Mouse (Mus musculus) cerebellum, adult (tissue): Measurements from ENCODE around the gene Dhrs9.
"Not testable (repeated sequence)": the region's sequence is repeated elsewhere in the genome, so short reads cannot be mapped to it uniquely, and the experiment has no call there.

Experiments
- ATAC-seq: cut with Nextera tagmentation; 2 replicates; pipeline ENCODE4 v1.9.2; 2017; ENCODE audit warnings: mild to moderate bottlenecking, moderate library complexity, mixed read lengths; ENCODE audit not compliant: insufficient number of reproducible peaks, low FRiP score, low TSS enrichment

The Dhrs9 gene

DNA sequence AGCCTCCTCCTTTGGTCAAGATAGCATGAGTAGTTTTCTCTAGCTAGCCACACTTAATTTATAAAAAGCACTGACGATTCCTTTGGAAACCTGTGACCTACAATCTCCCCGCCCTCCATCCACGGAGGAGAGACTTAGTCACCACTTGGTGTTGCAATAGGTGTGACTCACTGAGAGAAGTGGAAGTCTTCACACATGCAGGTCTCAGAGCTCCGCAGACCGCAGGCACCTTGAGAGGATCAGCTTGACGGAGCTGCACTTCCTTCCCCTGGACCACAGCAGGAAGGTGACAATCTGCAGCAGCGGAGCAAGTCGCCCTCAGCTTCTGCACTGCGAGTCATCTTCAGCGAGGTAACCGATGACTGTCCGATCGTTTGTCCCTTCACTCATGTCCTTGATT is at the start of gene Dhrs9:
TSS of gene Dhrs9 (plus strand) at position 165 of the 400 bp plus-strand sequence.
- no peak for ATAC-seq

DNA sequence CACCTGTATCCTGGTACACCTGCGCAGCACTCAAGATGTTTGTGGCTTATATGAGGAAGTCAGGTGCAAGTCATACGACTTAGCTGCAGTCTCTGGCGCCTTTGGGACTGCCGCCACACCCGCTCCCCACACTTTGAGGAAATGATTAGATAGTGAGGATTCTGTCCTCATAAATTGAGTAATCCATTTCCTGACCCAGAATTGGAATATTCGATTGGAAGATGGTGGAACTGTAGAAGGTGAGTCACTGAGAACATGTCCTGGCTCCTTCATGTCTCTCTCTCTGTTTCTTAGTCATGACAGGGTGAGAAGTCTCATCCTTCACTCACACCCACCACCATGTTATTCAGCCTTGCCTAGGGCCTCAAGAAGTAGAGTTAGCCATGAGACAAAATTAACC is 48.7 kb upstream of the Dhrs9 start:
- ATAC-seq: not testable (repeated sequence)

DNA sequence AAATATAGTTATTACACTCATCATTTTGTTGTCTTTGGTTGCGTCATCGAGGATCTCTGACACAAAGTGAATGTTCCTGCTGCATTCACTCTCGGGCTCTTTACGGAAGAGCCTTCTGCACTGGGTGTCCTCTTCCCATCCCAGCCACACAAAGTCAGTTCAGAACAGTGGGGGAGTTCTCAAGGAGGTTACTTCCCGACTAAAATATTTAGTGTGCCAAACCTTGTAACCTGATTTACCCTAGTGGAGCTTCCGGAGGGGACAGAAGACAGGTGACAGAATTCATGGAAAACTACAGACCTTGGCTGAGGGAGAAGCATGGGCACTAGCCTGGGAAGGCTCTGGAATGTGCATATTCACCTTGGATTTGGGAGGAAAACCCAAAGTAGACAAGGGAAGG is 38.7 kb upstream of the Dhrs9 start:
- no peak for ATAC-seq

DNA sequence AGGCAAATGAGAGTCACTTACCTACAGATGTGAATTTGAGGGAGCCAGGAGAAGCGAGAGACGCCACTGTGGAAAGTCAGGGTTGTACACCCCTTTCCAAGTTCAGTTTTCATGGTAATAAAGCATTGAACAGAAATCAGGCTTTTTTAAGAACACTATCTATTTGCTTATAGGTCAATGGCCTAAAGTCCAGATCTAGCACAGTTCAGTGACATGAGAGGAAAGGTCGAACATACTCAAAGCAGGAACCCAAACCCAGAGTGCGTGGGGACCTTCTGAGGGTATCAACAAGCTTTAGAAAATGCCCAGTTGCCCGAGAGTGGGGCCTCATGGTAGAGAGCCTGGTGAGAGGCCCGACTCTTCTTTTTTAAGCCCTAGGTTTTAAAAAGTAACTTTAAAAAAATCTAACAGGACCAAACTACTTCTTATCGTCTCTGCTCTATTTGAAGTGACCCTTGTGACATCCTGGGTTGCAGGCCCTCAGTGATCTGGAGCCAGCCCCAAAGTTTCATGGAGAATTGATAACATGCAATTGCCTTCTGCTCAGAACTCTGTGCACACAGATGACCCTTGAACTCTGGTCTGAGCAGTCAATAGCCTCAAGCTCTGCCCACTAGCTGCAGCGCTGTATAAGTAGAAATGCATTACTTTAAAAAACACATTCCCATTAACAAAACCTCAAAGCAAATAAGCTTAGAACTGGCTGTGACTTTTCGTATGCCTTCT is 37.6 kb upstream of the Dhrs9 start, which contains the start of gene Abcb11:
TSS of gene Abcb11 (minus strand) at position 121 of the 726 bp plus-strand sequence.
- ATAC-seq: no peak

DNA sequence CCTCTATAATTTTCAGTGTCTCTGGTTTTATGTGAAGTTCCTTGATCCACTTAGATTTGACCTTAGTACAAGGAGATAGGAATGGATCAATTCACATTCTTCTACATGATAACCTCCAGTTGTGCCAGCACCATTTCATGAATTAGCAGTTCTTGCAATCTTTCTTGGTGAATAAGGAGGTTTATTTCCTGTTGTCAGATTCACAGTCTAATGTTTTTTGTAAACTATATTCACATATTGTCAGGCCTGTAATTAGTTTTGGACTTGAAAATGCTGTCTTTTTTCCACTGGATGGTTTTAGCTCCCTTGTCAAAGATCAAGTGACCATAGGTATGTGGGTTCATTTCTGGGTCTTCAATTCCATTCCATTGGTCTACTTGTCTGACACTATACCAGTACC is 24.8 kb upstream of the Dhrs9 start:
- ATAC-seq: peak; percentile 100

DNA sequence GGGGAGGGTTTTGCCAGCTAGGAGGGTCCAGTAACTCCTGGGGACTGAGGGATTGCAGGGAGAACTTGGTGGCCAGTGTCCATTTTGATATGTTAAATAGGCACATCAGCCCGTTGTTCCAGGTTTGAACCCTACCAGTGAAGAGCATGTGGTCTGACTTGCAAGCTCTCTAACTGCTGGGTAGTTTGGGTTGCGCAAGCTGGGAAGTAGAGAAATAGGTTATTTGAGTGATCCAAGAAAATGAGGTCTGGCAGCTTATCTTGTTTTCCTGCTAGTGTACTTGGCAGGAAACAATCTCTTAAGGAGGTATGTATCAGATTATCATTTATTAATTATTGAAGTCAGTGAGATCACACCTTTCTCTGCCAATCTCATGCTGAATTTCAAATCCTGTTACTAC is 15.4 kb upstream of the Dhrs9 start:
- no peak for ATAC-seq

DNA sequence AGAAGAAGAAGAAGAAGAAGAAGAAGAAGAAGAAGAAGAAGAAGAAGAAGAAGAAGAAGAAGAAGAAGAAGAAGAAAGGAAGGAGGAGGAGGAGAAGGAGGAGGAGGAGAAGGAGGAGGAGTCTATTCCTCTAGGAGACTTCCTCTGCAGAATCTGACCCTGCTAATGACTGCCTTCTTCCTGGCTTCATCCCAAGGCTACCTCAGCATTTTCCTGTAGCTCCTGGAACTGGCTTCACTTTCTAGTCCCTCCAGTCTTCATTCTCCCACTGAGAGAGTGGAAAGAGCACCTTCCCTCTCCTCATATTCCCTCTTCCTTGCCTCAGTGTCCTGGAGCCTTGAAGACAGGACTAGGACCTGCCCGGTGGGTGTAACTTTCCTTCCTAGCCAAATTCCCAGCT is 15.0 kb upstream of the Dhrs9 start:
- no peak for ATAC-seq

DNA sequence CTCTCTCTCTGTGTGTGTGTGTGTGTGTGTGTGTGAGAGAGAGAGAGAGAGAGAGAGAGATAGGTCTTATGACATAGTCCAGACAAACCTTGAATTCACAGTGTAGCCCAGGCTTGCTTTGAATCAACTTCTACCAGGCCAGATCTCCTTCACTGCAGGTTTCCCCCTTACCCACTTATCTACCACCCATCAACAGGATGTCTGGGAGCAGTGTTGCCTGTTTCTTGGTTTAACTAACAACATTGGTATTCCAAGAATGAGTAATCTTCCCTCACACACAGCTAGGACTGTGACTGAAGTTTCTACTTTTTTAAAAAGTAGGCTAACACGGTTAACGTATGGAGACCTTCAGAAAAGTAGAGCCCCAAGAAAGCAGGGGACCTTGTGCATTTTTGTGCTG is 3.5 kb upstream of the Dhrs9 start:
- no peak for ATAC-seq

DNA sequence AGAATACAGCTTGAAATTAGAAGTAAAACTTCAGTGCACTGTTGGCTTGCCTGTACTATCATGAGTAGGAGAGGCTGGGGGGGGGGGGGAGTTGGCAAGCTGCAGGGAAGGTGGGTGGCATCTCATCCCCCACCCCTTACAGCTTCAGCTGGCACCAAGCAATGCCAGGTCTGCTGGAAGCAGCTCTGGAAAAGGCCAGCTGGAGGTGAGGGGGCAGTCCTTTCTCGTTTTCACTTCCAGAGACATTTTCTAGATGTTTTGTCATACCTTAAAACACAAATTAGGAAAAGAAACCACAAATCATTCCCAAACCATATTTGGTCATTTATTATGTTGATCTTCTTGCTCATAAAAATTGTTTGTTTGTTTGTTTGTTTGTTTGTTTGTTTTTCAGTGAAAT is 444 bp upstream of the Dhrs9 start:
- ATAC-seq: no peak

DNA sequence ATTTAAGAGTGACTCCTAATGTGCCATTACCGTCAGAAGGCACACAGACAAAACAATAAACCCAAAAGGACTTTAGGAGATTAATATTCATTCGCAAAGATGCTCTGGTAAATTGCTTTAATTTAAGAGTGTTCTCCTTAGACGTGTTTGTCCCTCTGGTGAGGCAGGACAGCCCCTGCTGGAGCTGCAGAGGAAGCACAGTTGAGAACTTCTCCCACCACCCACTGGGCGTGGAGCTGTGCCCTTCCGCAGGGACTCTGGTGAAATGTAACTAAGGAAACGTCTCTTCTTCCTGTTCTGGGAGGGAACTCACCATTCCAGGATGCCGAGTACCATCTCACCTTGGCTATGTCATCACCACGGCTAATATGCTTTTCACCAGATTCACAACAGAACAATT is 1.5 kb downstream of the Dhrs9 start:
- ATAC-seq: no peak

DNA sequence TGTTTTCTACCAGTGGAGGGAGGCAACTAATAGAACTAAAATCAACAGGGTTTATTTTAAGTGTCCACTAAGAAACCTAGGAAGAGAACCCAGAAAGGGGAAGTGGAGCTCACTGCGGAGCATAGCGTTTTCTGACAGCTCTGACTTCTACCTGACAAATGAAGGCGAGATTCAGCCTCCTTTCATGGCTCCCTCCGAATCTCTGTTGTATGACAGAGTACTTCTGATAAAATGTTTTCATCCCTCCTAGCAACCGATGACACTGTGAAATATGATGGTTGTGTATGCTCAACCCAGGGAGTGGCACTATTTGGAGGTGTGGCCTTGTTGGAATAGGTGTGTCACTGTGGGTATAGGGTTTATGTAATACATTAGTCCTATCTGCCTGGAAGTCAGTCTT is 2.6 kb downstream of the Dhrs9 start:
- ATAC-seq: no peak

DNA sequence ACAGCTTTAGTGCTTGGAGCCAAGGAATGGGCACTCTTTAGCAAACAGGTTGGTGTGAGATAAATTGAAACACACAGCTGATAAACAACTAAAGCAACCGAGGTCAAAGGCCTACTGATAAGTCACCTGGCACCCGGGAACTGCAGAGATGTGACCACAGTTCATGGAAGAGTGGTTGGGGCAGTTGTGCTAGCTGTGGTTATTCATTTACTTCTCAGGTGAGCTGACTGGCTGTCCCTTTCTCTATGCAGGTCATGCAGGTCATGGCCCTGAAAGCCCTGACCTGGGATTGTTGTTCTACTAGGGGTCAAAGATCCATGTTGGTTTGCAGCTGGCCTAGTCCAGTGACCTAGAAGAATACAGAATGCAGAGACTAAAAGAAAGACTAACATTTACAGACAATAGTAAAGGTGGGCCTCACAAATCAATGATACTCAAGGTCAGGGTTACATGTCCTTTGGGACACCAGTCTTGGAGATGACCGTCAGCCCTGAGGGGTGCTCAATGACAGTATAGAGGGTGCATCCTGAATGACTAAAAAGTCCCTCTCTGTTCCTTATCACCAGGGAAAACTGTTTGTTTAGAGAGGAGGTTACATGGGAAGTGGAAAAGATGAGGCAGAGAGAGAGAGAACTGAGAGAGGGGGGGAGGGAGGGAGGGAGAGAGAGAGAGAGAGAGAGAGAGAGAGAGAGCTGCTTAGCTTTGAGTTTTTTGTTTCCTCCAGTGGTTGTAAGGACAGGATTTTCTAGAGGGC is 6.0 kb downstream of the Dhrs9 start:
- ATAC-seq: no peak

DNA sequence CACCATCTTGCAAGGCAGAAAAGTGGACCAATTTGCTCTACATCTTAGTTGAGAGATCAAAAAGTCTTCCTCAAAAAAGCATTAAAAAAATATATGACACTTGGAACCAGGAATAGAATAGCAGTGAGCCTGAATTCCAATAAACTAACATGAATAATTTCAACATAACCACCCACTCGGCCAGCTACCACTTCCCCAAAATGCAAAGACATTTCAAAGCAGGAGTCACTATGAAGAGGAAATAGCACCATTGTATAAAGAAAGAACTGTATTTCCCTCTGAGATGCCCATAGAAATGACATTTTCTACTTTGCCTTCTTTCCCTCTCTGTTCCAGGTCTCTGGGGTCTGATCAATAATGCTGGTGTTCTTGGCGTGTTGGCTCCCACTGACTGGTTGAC is 13.7 kb downstream of the Dhrs9 start:
- ATAC-seq: no peak

DNA sequence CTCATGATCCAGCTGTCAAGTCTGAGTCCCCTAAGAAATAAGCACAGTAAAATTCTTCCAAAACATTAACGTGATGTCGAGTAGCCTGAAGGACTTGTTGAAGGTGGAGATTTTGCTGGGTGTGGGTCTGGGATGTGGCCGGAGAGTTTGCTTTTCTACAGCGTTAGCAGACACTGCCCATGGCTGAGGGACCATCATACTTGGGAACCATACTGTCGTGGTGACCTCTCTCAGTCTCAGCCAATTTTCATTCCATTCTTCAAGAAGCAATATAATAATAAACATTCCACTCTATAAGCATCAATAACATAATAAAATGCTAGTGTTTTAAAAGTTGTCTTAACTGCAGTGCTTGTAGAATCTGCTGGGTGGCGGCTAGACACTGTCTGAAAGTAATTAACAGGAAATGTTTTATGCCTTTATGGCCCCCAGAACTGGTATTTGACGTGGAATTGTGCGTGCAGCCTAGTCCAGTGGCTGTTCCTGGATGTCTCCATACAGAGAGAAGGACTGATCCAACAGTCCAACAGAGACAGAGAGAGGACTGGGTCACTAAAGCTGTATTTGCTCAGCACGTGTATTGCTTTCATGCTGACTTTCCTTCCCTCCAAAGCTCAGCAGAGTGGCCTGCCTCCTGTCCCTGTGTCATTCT is 15.5 kb downstream of the Dhrs9 start:
- ATAC-seq: no peak

DNA sequence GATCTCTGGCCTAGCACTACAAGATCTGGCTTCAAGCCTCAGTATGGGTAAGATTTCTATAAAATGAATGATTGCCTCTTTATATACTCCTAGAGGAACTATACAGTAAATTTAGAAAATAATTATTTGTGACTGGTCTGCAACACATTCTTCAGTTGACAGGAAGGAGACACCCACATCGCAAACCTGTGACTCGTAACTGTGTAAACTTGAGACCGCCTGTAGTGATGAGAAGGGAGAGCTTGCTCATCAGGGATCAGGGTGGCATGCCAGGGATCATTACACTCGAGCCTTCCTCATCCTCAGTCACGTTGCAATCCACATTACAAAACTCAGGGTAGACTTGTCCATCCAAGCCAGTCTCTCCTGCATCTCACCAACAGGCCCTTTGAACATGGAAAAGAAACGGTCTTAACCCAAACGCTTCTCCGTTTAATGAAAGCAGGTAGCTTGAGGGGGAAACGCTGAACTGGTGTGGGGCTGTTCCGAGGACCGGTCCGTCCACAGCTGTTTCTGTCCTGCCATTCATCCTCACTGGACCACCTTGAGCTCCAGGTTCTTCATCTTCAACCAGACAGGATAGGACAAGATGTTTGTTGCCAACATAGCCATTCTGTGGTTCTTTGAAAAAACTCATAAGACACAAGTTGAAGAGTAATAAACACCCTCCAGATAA is 16.7 kb downstream of the Dhrs9 start:
- no peak for ATAC-seq

DNA sequence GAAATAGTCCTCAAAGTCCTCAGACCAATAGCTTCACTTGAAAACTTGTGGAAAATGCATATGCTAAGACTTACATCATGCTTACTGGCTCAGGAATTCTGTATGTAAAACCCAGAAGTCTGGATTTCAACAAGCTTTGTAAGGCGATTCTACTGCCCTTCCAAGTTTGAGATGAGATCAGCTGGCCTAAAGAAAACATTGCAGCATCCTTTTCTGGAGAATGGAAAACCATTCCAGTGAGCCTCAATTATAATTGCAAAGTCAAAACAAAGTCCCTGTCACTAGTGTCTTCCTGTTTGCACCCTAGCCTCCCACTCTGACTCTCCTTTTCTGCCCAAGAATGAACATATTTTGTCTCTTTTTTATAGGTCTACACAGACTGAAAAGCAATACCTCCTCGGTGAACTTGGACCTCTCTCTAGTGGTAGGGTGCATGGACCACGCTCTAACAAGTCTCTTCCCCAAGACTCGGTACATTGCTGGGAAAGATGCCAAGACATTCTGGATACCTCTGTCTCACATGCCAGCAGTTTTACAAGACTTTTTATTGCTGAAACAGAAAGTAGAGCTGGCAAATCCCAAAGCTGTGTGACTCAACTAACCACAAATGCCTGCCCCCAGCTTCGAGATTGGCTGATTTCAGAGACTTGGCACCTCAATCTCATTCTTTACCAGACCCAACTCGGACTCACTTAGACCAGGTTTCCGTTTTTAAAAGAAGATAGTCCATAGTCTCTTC is 20.8 kb downstream of the Dhrs9 start:
- ATAC-seq: no peak

DNA sequence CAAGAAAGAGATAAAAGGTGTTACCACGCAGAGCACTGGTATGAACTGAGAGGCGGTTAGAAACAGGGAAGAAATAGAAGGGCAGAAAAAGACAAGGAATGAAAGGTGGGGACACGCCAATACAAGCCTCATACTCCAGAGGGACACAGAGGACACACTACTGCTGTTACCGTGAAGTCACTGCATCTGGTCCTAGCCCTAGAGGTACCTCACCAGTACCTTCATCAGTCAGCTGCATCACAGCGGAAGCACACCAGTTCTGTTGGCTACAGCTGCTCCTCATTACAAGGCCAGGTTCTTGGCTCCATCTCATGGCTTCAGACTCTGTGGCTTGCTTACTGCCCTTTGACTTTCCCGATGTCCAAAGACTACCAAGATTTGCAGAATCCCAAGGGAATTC is 21.6 kb downstream of the Dhrs9 start:
- ATAC-seq: no peak

DNA sequence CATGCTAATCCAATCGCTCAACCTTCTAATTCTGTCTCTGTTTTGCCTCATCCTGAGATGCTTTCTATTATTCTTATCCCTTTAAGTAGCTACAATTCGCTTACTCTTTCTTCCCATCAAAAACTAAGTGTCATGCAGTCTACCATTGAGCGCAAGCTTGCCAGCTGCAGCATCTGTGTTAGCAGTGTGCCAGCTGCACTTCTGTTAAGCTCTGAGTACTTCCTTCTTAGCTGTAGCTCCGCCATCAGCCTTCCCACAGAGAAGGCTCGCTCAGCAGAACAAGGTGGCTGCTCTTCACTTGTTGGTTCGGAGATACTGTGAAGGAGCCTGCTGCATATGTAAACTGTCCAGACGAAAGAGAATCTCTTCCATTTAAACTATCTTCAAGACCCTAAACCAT is 22.1 kb downstream of the Dhrs9 start:
- no peak for ATAC-seq

DNA sequence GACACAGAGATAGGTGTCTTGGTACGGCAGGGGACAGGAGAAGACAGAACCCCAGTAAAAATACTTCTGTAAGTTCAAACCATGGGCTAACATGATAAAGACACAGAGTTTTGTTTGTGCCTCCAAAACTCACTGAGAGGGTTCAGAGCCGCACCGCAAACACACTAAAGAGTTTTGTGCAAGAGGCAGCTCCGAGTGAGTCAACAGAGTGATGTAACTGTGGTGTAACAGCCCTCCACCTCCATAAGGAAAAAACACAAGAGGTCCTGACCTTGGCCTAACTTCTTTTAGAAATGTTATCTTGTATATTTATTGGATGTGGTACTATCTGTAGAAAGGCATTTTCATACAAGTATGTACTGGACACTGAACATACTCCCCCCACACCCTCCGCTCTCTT is 25.4 kb downstream of the Dhrs9 start:
- no peak for ATAC-seq

DNA sequence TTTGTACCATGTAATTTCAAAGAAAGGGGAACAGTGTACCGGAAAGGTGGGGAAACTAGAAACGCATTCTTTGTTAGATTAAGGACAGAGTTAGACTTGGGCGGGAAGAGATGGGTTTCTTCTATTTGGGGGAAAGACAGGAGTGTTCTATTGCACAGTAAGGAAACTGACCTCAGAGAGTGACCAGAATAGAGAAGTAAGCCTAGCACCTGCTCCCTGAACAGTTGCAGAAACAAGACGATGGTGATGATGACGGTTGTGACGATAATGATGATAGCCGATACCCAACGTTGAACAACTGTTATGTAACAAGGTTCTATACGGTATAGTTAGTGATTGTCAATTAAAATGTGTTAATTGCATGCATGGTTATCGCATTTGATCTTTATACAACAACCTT is 34.3 kb downstream of the Dhrs9 start:
- no peak for ATAC-seq
